Mouse (Mus musculus) ES-Bruce4 (cell line): ENCODE data around the gene Plekho2.

ENCODE experiments used
- CTCF ChIP-seq: IDR thresholded peaks from one replicate; pipeline ENCODE4 v1.8.1; 2011; ENCODE audit warnings: low read depth, low read length
- EP300 ChIP-seq: IDR thresholded peaks from 2 replicates; pipeline ENCODE4 v1.6.1; 2011; ENCODE audit warnings: low read depth, low read length; ENCODE audit not compliant: insufficient read depth

DNA sequence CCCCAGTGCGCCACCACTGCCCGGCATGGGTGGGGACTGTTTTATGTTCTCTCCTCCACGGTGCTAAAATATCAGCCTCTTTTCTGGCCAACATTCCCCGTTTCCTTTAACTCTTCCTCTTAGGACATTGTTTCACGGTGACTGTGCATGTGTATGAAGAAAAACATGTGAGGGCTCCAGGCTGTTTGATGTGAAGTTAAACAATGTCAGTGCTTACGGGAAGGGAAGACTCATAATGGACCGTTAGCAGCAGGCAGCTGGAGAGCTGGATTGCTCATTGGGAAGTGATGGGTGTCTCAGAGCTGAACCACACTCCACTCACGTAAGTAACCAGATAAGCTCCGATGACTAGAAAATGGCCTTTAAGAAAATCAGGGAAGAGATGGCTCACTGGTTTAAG is 40.1 kb downstream of the Plekho2 start:
- TF ChIP-seq CTCF (no peak), EP300 (no peak)
